Mouse (Mus musculus) liver, embryonic 16.5 days (tissue): Measurements from ENCODE around the gene Capg. TPM values are rescaled to one million over a fixed set of nuclear protein-coding genes. Genes with fewer than 3 reads are reported as not detected.

Experiments
- ATAC-seq: fragments of 200-750 bp; cut with Nextera tagmentation; 2 replicates; pipeline ENCODE4 v1.8.0; 2017; ENCODE audit warnings: low read depth, mild to moderate bottlenecking, moderate number of reproducible peaks, moderate library complexity
- H3K27ac ChIP-seq: fragments of 300-500 bp; sonication (generic); 2 replicates; pipeline ENCODE4 v1.5.1; 2014; ENCODE audit warnings: mild to moderate bottlenecking, low read length
- H3K27me3 ChIP-seq: fragments of 300-500 bp; sonication (generic); 2 replicates; pipeline ENCODE4 v1.6.1; 2014; ENCODE audit warnings: low read depth, low read length, mixed read lengths; ENCODE audit not compliant: control insufficient read depth, insufficient read depth
- H3K36me3 ChIP-seq: fragments of 300-500 bp; sonication (generic); 2 replicates; pipeline ENCODE4 v1.6.1; 2014; ENCODE audit warnings: mild to moderate bottlenecking; ENCODE audit not compliant: control insufficient read depth, insufficient read depth
- H3K4me1 ChIP-seq: fragments of 300-500 bp; sonication (generic); 2 replicates; pipeline ENCODE4 v1.6.1; 2014; ENCODE audit warnings: low read depth, low read length, mixed read lengths; ENCODE audit not compliant: control insufficient read depth
- H3K4me2 ChIP-seq: fragments of 300-500 bp; sonication (generic); 2 replicates; pipeline ENCODE4 v1.6.1; 2014; ENCODE audit warnings: low read depth, low read length, mixed read lengths
- H3K4me3 ChIP-seq: fragments of 300-500 bp; sonication (generic); 2 replicates; pipeline ENCODE4 v1.5.1; 2014; ENCODE audit warnings: low read depth, mild to moderate bottlenecking, low read length
- H3K9ac ChIP-seq: fragments of 300-500 bp; sonication (generic); 2 replicates; pipeline ENCODE4 v1.6.1; 2014; ENCODE audit warnings: low read depth, low read length
- H3K9me3 ChIP-seq: fragments of 300-500 bp; sonication (generic); replicated peaks from 2 replicates; pipeline ENCODE4 v1.6.1; 2016; ENCODE audit warnings: low read length; ENCODE audit not compliant: control insufficient read depth
- WGBS: fragments of 180-500 bp; shearing (Covaris S2); extraction: QIAGEN DNeasy Blood & Tissue Kit; methylation state at CpG from one replicate; pipeline ENCODE4 v1.1.7; 2014; ENCODE audit not compliant: insufficient replicate concordance; 5-methylcytosine and 5-hydroxymethylcytosine counted together
- polyA plus RNA-seq: library from polyadenylated mRNA; unstranded; fragments of >200 nt; fragmentation: Nextera tagmentation; extraction: Ambion mirVana; gene quantifications from 2 replicates; pipeline ENCODE4 v1.2.1, GENCODE M21; 2015

The Capg gene
- polyA plus RNA-seq: 18.8 and 20.3 TPM in 2 replicates

DNA sequence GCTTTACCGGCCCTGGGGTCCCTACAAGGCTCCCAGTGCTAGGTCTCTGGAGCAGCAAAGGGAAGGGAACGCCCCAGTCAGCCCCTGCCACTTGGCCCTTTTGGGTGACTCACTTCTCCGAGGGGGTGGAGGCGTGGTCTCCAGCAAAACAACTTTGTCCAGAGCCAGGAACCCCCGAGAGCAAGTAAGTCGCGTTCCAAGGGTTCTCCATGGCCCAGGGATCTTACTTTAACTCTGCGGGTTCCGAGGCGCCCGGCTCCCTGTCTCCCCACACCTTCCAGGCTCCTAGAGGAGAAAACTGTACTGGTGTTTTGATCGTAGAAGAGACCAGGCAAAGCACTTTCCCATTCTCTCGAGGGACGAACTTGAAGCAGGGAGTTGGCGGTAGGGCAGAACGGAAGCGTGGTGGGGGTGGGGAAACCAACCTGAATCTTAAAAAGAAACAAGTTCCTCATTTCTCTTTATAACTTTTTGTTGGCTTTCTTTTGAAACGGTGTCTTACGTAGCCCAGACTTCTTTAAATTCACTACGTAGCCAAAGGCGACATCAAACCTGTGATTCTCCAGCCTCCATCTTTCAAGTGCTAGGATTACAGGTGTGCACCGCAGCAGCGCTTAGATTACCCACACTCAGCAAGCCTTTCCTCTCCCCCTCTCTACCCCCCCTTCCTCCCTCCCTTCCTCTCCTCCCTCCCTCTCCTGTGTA is at the start of gene Capg:
Gene Capg (plus strand): TSS at position 109 of the 705 bp plus-strand sequence.
- Histone ChIP-seq H3K4me2 (peak within 1 kb of the TSS; percentile 64), H3K36me3 (no peaks in the 10 kb centered on the region), H3K27ac (peak within 1 kb of the TSS; percentile 76), H3K9me3 (no peaks in the 10 kb centered on the region; the same call in 1 of the 2 replicates), H3K4me3 (peak within 1 kb of the TSS; percentile 54), H3K27me3 (no peaks in the 10 kb centered on the region), H3K4me1 (peaks cover 8% of the 10 kb centered on the region), H3K9ac (peak within 1 kb of the TSS; percentile 60)
- WGBS: 2% methylated on average over 23 of the region's 23 CpGs
- no peak for ATAC-seq

DNA sequence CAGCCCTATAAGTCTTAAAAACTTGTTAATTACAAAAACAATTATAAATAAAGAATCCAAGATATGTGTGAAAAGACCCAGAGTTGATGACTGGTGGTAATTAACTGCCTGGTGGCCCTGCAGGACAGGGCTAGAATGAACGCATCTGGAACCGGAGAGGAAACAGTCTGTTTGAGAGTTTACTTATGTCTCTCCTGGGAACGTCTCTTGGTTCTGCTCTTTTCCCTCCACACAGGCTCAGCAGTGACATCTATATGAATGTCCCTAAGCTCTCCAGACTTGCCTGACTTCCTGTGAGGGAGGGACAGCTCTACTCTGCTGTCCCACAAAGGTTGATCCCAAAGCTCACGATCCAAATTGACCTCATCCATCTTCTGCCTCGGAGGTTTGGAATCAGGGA is 45.2 kb upstream of the Capg start:
- no peak for ATAC-seq

DNA sequence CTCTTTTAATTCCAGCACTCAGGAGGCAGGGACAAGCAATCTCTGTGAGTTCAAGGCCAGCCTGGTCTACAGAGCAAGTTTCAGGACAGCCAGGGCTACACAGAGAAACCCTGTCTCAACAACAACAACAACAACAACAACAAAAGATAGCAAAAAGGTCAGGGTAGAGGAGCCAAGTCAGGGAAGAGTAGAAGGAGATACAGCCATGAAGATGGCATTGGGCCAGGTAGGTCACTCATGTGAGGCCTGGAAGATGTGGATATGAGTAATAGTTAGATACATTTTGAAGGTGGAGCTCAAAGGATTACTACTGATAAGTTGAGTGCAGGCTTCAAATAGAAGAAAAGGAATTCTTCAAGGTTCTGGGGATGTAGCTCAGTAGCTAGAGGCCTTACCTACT is 40.9 kb upstream of the Capg start:
- Histone ChIP-seq H3K36me3 (no peaks in the 10 kb centered on the region), H3K4me3 (no peak overlapping the region), H3K4me2 (no peak overlapping the region), H3K9me3 (no peaks in the 10 kb centered on the region), H3K27ac (no peak overlapping the region), H3K4me1 (no peaks in the 10 kb centered on the region), H3K9ac (no peak overlapping the region), H3K27me3 (no peaks in the 10 kb centered on the region)
- ATAC-seq: no peak

More for the DNA sequence above, 45.2 kb upstream of the Capg start:
- no peaks in the 10 kb centered on the region for H3K4me1 ChIP-seq
- H3K27me3 ChIP-seq: peaks cover 2% of the 10 kb centered on the region; the same call in 1 of the 2 replicates
- no peak overlapping the region for H3K4me3 ChIP-seq
- H3K27ac ChIP-seq: no peak overlapping the region
- H3K9ac ChIP-seq: no peak overlapping the region
- H3K36me3 ChIP-seq: no peaks in the 10 kb centered on the region
- 56% methylated on average over 5 of the region's 5 CpGs for WGBS
- H3K9me3 ChIP-seq: no peaks in the 10 kb centered on the region
- H3K4me2 ChIP-seq: no peak overlapping the region

DNA sequence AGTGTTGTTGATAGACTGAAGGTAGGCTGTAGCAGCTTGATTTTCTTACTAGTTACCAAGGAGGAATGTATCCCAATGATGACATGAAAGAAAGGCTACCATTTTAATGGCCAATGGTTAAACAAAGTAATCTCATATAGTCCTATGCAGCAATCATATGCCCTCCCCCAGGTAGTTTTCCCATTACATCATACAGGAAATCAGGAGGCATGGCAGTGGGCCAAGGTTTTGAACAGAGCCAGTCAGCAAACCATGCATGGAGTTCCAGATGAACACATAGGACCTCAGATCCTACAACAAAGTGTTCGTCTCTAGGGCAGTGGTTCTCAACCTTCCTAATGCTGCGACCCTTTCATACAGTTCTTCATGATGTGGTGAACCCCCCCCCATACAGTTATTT is 40.3 kb upstream of the Capg start:
- H3K4me3 ChIP-seq: no peak overlapping the region
- H3K4me2 ChIP-seq: no peak overlapping the region
- no peaks in the 10 kb centered on the region for H3K9me3 ChIP-seq
- ATAC-seq: no peak
- 75% methylated on average over 2 of the region's 2 CpGs for WGBS
- H3K36me3 ChIP-seq: no peaks in the 10 kb centered on the region
- H3K4me1 ChIP-seq: no peaks in the 10 kb centered on the region
- no peak overlapping the region for H3K9ac ChIP-seq
- no peak overlapping the region for H3K27ac ChIP-seq
- H3K27me3 ChIP-seq: no peaks in the 10 kb centered on the region

DNA sequence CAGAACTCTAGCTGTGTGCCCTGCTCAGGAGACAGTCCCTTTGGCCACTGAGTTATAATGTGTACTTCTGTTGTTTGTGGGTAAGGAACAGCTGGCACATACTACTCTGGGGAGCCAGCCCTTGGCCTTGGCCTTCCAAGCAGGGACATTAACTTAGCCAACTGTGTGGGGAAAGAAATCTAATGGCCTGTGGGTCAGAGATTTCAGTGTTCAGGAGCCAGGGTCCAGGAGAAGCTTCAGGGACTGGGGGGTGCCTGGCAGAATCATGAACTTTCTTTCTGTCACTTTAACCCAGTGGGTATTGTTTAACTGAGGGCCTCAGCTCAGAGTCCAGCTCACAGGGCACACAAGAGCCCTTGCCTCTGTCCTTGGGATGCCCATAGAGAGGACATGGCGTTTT is 38.1 kb upstream of the Capg start:
- Histone ChIP-seq H3K27ac (no peak overlapping the region), H3K4me3 (no peak overlapping the region), H3K4me1 (no peaks in the 10 kb centered on the region), H3K36me3 (no peaks in the 10 kb centered on the region), H3K9ac (no peak overlapping the region), H3K27me3 (no peaks in the 10 kb centered on the region), H3K4me2 (no peak overlapping the region), H3K9me3 (no peaks in the 10 kb centered on the region)
- WGBS: 66% methylated on average over 1 of the region's 1 CpGs
- ATAC-seq: no peak

DNA sequence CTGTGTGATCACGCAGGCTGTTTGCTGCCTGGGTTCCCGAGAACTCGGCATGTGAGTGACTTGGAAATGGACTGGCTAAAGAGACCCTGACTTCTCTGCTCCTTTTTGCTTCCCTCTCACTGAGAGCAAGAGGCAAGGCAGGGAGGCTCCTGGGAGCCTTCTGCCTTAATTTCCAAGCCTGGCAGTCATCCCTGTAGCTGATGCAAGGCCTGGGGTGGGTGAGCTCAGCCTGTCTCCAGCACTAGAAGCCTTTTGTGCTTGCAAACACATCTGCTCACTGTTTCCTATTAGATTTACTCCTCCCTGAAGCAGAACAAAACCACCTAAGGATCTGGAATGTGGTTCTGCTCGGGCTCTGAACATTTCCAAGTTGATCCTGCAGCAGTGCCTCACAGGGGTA is 35.6 kb upstream of the Capg start:
- ATAC-seq: no peak
- Histone ChIP-seq H3K4me3 (no peak overlapping the region), H3K4me2 (no peak overlapping the region), H3K9me3 (no peaks in the 10 kb centered on the region), H3K9ac (no peak overlapping the region), H3K27me3 (no peaks in the 10 kb centered on the region), H3K36me3 (no peaks in the 10 kb centered on the region), H3K4me1 (peaks cover 18% of the 10 kb centered on the region), H3K27ac (no peak overlapping the region)
- 61% methylated on average over 4 of the region's 4 CpGs for WGBS

DNA sequence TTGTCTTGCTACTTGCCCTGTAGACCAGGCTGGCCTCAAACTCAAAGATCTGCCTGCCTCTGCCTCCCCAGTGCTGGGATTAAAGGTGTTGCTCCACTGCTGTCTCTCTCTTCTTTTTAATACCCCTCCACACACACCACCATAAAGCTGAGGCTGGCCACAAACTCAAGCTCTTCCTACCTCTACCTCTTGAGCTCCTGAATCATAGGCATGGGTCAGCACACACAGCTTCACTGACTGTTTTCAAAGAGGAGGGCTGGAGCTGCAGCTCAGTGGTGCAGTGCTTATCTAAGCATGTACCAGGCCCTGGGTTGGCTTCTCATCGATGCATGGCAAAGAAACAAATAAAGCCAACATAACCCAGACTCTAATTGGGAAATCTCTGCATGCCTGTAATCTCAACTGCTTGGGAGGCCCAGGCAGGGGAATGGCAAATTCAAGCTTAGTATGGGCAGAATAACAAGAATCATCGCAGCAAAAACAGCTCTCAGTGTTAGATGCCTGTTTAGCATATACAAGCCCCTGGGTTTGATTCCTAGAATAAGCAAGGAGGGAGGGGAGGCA is 34.2 kb upstream of the Capg start:
- WGBS: 64% methylated on average over 2 of the region's 2 CpGs
- H3K27me3 ChIP-seq: no peaks in the 10 kb centered on the region
- H3K9ac ChIP-seq: no peak overlapping the region
- no peaks in the 10 kb centered on the region for H3K9me3 ChIP-seq
- H3K27ac ChIP-seq: no peak overlapping the region
- peaks cover 18% of the 10 kb centered on the region for H3K4me1 ChIP-seq
- no peak overlapping the region for H3K4me3 ChIP-seq
- H3K4me2 ChIP-seq: no peak overlapping the region
- no peak for ATAC-seq
- H3K36me3 ChIP-seq: no peaks in the 10 kb centered on the region

DNA sequence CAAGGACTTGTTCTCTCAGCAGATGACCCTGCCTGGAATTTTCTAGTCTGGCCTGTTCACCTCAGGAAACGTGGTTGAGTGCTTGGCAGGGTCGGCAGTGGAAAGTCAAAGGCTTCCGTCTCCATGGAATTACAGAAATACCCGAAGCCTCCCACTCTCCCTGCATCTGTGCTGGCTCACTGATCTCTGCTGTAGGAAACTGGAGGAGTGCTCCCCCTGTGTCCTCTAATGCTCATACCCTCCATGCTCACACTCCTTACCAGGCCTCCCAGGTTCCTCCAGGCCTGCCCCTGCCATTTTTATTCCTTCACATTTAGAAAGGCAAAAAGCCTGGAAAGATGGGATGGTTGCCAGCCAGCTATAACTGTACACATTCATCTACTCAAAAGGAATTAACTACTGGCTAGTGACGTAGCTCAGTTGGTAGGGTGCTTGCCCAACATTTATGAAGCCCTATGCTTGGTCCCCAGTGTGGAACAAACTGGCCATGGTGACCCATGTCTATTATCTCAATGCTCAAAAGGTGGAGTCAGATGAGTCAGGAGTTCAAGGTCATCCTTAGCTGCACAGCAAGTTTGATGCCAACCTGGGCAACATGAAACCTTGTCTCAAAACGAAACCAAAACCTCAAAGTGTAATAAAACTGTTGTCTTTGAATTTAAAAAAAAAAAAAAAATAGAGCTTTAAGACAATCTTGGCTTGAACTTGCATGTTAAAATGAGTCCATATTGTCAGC is 33.3 kb upstream of the Capg start:
- Histone ChIP-seq H3K27ac (no peak overlapping the region), H3K4me2 (no peak overlapping the region), H3K4me1 (peaks cover 18% of the 10 kb centered on the region), H3K9me3 (no peaks in the 10 kb centered on the region), H3K27me3 (no peaks in the 10 kb centered on the region), H3K36me3 (no peaks in the 10 kb centered on the region), H3K4me3 (no peak overlapping the region), H3K9ac (no peak overlapping the region)
- 71% methylated on average over 6 of the region's 6 CpGs for WGBS
- ATAC-seq: no peak
